Mouse (Mus musculus) stomach, postnatal 0 days (tissue): ENCODE results near the gene Dppa2.

Source experiments
- CTCF ChIP-seq: IDR thresholded peaks from 2 replicates; pipeline ENCODE4 v1.5.1; 2016; ENCODE audit warnings: antibody characterized with exemption, low read depth, mild to moderate bottlenecking, moderate library complexity
- EP300 ChIP-seq: optimal IDR thresholded peaks from 2 replicates; pipeline ENCODE3; 2016; ENCODE audit warnings: antibody characterized with exemption

GRCm38 (mm10) chr16:48368096-48368495, 64.4 kb downstream of the Dppa2 start:
- TF ChIP-seq CTCF: no peak
- no peak for TF ChIP-seq EP300
